Mouse (Mus musculus) G1E (cell line): Measurements from ENCODE around the gene Rftn1.

Source experiments
- CTCF ChIP-seq: IDR thresholded peaks from 2 replicates; pipeline ENCODE4 v1.5.1; 2012; ENCODE audit warnings: low read depth, low read length, inconsistent platforms, mixed read lengths
- GATA1 ChIP-seq: IDR thresholded peaks from 2 replicates; pipeline ENCODE4 v1.6.1; 2012; ENCODE audit warnings: borderline replicate concordance, low read length, inconsistent platforms, mixed read lengths
- GATA2 ChIP-seq: IDR thresholded peaks from 2 replicates; pipeline ENCODE4 v1.6.1; 2012; ENCODE audit warnings: low read depth, low read length, inconsistent platforms, borderline replicate concordance
- POLR2AphosphoS5 ChIP-seq: IDR thresholded peaks from 2 replicates; pipeline ENCODE4 v1.6.1; 2012; ENCODE audit warnings: low read depth, low read length, inconsistent platforms; ENCODE audit not compliant: insufficient replicate concordance
- TAL1 ChIP-seq: conservative IDR thresholded peaks from 2 replicates; pipeline ENCODE4 v1.6.1; 2012; ENCODE audit warnings: low read depth, low read length, inconsistent platforms, mixed read lengths

- no peak for TF ChIP-seq CTCF
- TF ChIP-seq POLR2AphosphoS5: no peak
- no peak for TF ChIP-seq GATA1
- TF ChIP-seq GATA2: no peak
- TF ChIP-seq TAL1: no peak
Measured at GRCm38 (mm10) chr17:50069205-50069604, 121.3 kb downstream of the Rftn1 start.
